Mouse (Mus musculus) brain, adult 2 months (tissue): ENCODE measurements around the gene Kirrel2.

ENCODE experiments used
- DNase-seq: peaks from one replicate; pipeline ENCODE4 v3.0.0; 2011; ENCODE audit warnings: low read depth, low spot score

Kirrel2 gene

DNA sequence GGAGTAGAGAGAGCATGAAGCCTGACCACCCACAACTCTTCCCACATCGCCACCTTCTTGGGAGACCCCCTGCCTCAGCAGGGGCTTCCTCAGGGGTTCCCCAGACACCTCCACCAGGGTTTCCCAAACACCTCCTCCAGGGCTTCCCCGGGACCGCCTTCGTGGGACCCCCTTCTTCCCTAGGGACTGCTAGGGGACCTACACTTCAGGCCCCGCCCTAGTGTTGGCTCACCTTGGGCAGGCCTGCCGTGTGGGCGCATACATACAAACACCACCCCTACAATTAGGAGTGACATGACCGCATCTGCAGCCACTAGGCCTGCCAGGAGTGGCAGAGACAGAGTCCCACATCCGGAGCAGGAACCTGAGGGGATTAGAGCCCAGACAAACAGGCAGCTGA, 39.6 kb downstream of the Kirrel2 start:
- no peak for DNase-seq

DNA sequence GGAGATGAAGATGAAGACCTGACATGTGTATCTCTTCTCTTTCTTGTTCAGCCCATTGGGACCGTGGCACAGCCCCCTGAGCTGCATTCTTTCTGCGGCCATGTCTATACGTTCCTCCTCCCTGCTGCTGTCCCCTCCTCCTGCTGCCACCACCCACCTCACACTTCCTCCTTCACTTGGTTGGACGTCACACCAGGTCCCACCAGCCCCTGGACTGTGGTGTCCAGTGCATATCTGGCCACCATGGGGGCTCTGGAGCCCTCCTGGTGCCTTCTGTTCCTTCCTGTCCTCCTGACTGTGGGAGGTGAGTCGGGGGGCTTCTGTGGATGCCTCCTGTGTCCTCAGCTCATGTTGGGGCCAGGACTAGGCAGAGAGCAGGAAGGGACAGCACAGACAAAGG, 43.9 kb downstream of the Kirrel2 start, which contains the start of gene Tyrobp:
Gene Tyrobp, plus strand, starts transcription at position 165 of the 400 bp plus-strand sequence.
- no peak for DNase-seq

DNA sequence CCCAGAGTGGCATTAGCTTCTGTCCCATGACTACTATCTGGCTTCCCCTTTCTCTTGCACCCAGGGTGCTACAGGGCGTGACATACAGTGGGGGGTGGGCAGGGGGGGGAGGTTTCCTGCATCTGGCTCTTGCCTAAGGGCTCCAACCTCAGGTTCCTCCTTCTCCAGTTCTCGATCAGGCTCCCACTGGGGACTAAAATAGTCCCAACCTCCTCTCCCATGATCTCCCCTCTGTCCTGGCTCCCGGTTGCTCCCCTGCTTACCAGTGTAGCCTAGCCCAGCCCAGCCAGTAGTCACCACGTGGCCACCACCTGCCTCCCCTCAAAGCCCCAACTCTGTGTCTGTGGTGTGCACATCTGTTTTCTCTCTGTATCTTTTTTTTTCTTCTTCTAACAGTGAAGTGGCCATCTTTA, 44.7 kb downstream of the Kirrel2 start:
- DNase-seq: peak; percentile 41

DNA sequence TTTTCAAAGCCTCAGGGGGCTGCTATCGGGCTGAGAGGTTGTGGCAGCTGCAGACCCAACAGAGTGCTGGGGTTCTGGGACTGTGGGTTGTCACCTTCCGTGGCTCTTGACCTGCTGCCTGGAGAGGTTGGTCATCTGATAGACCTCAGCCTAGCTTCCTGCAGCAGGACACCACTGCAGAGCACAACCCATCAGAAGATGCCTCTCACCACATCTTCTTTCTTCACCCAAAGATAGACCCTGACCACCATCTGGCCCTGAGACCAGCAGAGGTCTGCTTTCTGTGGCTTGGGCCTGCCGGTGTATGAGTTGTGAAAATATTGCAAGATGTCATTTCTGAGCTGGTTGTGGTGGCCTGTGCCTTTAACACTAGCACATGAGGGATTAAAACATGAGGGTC, 46.5 kb downstream of the Kirrel2 start:
- no peak for DNase-seq

DNA sequence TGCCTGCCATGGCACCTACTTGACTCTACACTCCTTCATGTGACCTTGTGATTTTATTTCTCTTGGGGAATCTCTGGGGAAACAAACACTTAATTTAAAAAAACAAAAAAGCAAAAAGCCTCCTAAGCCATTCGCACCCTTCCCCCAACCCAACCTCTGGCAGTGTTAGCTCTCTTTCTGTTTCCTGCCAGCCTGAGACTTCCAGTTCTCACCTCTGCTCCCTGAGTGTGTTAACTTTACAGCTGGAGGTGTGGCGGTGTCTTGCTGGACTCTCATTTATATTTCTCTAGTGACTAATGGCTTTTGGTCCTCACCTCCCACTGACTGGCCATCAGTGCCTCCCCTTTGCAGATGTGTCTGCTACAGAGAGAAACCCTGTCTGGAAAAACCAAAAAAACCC, 47.7 kb downstream of the Kirrel2 start:
- no peak for DNase-seq

DNA sequence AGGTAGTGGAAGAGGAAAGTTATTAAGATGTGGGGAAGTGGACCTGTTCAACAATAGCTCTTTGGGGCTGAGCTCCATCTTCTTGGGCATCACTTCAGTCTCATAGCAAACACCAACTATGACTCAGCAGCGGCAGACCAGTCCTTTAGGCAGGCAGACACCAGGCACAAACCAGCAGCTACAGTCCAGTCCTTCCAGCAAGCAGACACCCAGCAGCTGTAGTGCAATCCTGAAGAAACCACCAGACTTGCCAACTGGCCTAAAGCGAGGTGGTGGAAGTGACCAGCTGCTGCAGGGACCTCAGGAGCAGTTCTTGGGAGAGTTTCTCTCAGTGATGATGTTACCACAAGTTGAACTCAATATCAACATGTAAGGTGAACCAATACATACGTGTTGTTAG, 48.9 kb downstream of the Kirrel2 start:
- DNase-seq: no peak

DNA sequence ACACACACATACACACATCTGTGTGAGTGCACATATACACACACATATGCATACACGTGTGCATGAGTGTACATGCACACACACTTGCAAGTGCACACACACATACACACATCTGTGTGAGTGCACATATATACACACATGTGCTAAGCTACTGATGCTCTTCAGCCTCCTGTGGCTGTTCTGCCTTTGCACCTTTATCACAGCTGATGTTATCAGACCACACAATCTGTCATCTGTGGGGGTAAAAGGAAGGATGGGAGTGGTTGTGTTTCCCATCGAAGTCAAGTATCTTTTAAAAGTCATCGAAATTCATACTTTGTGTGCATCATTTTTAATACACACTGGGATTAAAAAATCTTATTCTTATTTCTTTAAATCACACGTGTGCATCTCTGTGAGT, 55.1 kb downstream of the Kirrel2 start:
- no peak for DNase-seq

DNA sequence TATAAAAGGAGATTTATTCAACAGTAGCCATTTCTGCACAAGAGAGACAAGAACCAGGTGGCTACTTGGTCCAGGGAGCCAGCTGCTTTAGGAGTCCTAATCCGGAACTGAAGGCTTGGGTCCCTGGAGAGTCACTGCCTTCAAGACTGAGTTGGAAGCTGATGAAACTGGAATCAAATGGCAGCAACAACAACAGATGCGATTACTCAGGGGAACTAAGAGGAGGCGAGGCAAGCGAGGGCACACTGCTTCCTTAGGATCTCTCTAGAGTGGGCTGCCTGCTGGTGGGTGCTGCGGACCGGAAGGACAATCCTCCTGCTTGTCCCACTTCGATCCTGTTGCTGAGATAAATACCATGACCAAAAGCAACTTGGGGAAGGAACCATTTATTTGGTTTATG, 57.8 kb downstream of the Kirrel2 start:
- DNase-seq: peak; percentile 33
